Mouse (Mus musculus) gastrocnemius, postnatal 4 days (tissue): ENCODE results near the gene Idnk. TPM values are rescaled to one million over a fixed set of nuclear protein-coding genes. Genes with fewer than 3 reads are reported as not detected.

Source experiments
- DNase-seq, 2 experiments: peaks; one replicate each; pipeline ENCODE4 v3.0.0; 2021 to 2022; ENCODE audit warnings: low spot score in 2 of 2, mixed read lengths in 2 of 2
- long read RNA-seq, 2 experiments: library from polyadenylated mRNA; stranded (forward); transcript quantifications; one replicate each; pipeline ENCODE4 v2.0.0; 2021
- total RNA-seq, 2 experiments: library from RNA; stranded (reverse); gene quantifications; 2 replicates each; pipeline ENCODE4 v1.2.3; 2021

The Idnk gene
- 10 to 100 TPM; 10.8 to 13.9 TPM for total RNA-seq
- long read RNA-seq, experiment 1, transcript Idnk-202 (4 exons, 1,462 nt) = major isoform, 10 of 11 reads
- long read RNA-seq, experiment 1, partial matches to known transcripts = 0 of 11 reads
- long read RNA-seq, experiment 1, other reads (novel, unspliced or antisense) = 0 of 11 reads
- long read RNA-seq, experiment 2, partial matches to known transcripts = 0 of 8 reads
- long read RNA-seq, experiment 2, other reads (novel, unspliced or antisense) = 2 of 8 reads

DNA sequence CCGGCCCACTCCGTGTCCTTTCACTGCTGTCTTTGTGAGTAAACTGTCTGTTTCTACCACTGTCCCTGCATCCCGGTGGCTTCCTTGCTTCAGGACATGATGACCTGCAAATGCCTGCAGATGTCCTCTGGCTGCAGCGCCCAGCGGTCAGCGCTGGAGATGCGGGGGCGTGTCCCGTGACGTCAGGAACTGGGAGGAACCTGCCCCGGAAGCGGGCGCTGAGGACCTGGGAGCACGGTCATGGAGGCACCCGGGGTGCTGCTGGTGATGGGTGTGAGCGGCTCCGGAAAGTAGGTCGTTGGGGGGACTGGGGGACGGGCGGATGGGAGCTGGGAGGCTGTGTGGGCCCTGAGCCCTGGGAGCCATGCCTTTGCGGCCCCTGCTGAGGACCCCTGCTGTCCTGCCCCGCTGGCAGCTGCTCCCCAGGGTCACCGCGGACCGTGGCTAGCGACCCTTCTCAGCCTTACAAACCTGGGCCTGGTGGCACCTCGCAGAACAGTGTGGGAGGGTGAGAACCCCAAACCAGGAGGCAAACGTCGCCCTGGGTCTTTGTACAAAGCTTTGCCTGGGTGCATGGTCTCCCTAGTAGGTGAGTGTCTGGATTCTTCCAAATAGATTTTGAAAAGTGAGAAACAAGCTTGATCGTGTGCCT is at the start of gene Idnk:
TSS of gene Idnk (plus strand) at position 203 of the 652 bp plus-strand sequence.
- peak; percentile 81 to 91 for DNase-seq

GRCm38 (mm10) chr13:58111306-58111705 is 46.1 kb upstream of the Idnk start:
- DNase-seq = no peak

DNA sequence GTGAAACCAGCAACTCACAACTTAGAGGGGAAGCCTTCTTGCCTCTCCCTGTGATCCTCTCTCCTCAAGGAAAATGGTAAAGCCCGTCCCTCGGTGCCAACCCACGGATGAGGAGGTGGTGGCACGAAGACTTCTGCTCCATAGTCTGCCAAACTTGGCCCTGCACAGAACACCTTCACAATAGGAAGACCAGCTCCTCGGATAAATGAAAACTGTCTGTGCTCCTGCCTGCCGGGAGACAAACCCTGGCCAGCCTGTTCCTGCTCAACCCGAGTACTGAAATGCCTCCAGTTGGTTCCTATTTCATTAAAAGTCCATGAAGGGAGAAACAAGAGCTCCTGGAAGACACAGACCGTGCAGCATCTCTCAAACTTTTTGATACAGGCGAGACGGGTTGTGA is 45.3 kb upstream of the Idnk start:
- no peak for DNase-seq

DNA sequence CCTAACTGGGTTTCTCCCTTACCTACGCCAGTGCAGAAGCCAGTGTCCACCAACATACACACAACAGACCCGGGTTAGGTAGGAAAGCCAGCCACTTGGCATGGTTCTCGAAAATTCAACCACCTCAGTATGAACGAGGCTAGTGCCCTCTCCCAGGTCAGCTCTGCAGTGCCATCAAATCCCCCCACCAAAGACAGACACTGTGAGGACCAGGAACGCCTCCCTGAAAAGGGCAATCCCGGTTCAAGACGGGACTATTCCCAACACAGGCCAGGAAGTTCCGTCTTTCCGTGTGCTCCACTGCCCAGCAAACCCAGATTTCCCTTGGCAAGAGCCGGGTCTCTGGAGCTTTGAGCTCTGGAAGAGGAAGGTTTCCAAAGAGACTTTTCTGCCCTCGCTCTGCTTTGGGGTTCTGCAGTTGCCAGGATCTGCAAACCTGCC is 44.8 kb upstream of the Idnk start:
- DNase-seq = peak in 1 of 2 experiments; percentile 27

DNA sequence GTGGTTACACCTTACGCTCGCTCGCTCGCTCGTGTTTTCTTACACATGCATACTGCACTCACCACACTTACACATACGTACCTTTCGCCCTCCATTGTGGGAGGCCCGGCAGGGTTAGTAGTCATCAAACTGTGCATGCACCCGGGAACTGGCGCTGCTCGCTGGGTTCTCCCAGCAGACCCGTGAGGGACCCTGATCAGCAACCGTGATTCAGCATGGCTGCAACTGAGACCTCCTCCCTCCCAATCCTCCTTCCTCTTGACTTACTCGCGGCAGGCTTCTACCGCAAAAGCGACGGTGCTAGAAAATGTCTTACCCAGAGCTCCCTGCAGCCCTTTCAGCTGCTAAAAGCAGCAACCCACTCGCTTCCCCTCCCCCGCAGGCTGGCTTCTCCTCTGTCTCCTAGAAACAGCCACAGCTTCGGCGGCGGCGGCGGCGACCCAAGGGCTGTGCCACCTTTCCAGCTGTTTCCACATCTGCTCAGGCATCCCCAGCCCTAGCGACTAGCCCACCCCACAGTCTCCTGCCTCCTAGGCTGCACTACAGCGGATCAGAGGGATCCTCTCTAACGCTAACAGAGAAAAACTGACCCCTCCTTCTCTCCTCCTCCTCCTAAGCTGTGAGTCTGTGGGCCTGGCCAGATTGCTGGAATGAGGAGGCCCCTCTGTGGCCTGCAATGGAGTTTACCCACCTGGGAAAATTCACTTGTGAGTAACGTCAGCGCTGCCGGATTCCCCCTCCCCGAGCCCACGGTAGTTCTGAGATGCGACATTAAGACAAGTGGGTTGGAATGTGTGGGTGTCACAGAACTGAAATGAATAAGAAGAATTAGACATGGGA is 44.2 kb upstream of the Idnk start, which contains the start of gene Klhl3:
TSS of gene Klhl3 (minus strand) at position 532 of the 840 bp plus-strand sequence.
- peak; percentile 47 to 67 for DNase-seq

- no peak for DNase-seq
These were observed 42.2 kb upstream of the Idnk start for GRCm38 (mm10) chr13:58115227-58115626.

DNA sequence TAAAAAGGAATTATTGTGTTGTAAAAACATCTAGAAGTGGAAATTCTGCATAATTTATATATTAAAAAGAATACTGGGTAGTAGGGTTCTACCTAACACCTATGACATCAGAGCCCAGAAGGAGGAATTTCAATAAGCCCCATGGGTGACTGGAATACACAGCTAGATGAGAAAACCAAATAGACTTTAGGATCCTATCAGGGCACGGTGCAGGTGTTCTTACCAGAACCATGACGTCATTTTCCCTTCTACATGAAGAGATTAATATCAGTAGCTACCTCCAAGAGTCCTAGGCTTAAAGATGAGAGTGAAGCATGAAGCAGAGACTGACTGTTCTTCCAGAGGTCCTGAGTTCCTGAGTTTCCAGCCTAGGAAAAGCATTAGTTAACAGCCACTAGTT is 40.6 kb upstream of the Idnk start:
- no peak for DNase-seq

GRCm38 (mm10) chr13:58117318-58118017 is 40.0 kb upstream of the Idnk start:
- DNase-seq = peak; percentile 74

- DNase-seq = no peak
These were observed 34.6 kb upstream of the Idnk start for GRCm38 (mm10) chr13:58122786-58123297.

DNA sequence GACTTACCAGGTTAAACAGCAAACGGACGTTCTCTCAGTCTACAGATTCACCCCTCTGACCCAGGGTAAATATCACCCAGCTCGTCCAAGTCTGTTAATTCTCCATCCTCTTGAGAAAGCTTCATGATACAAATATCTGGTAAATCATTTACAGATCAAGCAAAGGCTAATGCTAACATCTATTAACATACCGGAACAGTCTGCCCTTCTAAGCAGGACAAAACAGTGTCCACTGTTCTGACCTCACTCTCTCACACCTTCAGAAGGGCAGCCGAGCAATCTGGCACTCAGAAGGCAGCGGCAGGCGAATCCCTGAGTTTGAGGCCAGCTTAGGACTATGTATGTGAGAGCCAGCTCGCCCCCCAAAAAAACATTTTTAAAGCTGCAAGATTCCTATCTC is 34.1 kb upstream of the Idnk start:
- DNase-seq = no peak

GRCm38 (mm10) chr13:58124278-58124677 is 33.2 kb upstream of the Idnk start:
- no peak for DNase-seq

- DNase-seq = no peak
These were observed 32.5 kb upstream of the Idnk start for GRCm38 (mm10) chr13:58124989-58125388.

- DNase-seq = no peak
These were observed 31.3 kb upstream of the Idnk start for GRCm38 (mm10) chr13:58126126-58126525.

GRCm38 (mm10) chr13:58126862-58127765 is 30.3 kb upstream of the Idnk start:
- DNase-seq = no peak

GRCm38 (mm10) chr13:58127766-58128361 is 29.6 kb upstream of the Idnk start:
- DNase-seq = peak; percentile 40 to 72

DNA sequence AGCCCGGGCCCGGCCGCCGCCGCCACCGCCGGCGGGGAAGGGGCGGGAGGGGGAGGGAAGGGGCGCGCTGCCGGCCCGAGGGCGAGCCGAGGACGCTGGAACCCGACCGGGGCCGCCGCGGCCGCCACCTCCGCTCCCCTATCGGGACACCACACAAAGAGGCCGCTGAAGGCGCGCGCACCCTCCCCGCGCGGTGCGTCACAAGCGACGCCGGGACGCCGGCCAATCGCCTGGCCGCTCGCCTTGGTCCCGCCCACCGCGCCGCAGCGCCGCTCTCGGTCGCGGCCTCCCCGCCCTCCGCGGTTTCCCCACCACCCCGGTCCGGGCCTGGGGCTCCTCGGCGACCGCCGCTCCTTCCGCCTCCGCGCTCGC is 29.1 kb upstream of the Idnk start, which contains the start of gene Hnrnpa0:
TSS of gene Hnrnpa0 (minus strand) at position 161 of the 372 bp plus-strand sequence.
- DNase-seq = peak; percentile 97 to 98

DNA sequence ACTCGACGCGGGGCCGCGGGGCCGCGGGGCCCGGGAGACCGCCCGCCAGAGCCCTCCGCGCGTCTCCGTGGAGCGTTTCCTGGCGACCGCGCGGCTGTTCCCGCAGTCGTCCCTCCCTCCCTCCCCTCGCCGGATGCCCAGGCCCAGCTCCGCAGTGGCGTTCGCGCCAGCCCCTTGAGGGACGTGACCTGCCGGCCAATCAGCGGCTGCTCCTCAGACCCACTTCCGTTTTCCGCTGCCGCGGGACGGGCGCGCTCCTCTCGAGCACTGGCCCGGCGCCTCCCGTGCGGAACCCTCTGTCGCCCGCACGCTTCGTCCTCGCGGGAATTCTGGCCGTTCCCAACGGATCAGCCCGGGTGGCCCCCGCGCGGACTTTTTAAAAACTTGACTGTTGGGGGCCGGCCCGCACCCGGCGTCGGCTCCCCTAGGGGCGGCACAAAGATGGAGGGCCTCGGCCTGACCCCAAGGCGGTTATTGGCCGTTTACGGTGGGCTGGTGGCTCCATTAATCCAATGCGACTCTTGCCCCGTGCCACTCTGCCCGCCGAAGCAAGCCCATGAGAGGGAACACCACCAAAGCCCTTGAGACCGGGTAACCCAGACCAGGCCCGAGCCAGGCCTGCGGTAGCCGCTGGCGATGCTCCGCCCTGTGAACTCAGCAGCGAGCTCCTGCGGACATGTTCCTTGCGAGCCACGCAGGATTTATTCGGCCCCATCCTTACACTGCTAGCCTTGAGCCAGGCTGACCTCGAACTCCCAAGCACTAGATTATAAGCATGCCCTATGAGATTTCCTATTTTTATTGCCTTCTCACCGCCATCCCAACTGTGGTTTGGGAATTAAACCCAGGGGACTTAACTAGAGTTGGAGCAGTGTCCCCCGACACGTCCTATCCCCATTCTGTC is 28.4 kb upstream of the Idnk start:
- DNase-seq = peak; percentile 97 to 98

- DNase-seq = no peak
These were observed 27.7 kb upstream of the Idnk start for GRCm38 (mm10) chr13:58129687-58130246.
